Mouse (Mus musculus) megakaryocyte, adult 5-6 weeks (primary cell): ENCODE data around the gene Pex5l. TPM values are rescaled to one million over a fixed set of nuclear protein-coding genes. Genes with fewer than 3 reads are reported as not detected.

Experiments used
- ATAC-seq: 2 replicates; pipeline ENCODE4 v1.8.0; 2016; ENCODE audit warnings: mild to moderate bottlenecking, inconsistent platforms; ENCODE audit not compliant: poor library complexity, severe bottlenecking
- total RNA-seq, 2 experiments: library from RNA; stranded (forward) in 1 of 2; stranded (reverse) in 1 of 2; fragments of 153-499, 151-499 nt in 1 of 2; fragments of 221-1000, 200-1000 nt in 1 of 2; gene quantifications; 2 replicates each; pipeline versions ENCODE4 v1.2.3 to v1.2.4; 2015 to 2017

Gene Pex5l
- total RNA-seq, 2 experiments from 2014 or later: not detected

GRCm38 (mm10) chr3:33068146-33068545 lies 74.9 kb downstream of the Pex5l start:
- ATAC-seq: no peak

- ATAC-seq: no peak
Measured at GRCm38 (mm10) chr3:33063590-33063989, 79.5 kb downstream of the Pex5l start.

- ATAC-seq: no peak
Measured at GRCm38 (mm10) chr3:33061428-33061827, 81.6 kb downstream of the Pex5l start.

- no peak for ATAC-seq
Measured at GRCm38 (mm10) chr3:33061016-33061415, 82.0 kb downstream of the Pex5l start.

GRCm38 (mm10) chr3:33060343-33060937 lies 82.6 kb downstream of the Pex5l start:
- ATAC-seq: no peak

- no peak for ATAC-seq
Measured at GRCm38 (mm10) chr3:33048304-33048703, 94.7 kb downstream of the Pex5l start.

GRCm38 (mm10) chr3:33044799-33045106 lies 98.3 kb downstream of the Pex5l start:
- no peak for ATAC-seq

- ATAC-seq: no peak
Measured at GRCm38 (mm10) chr3:33043896-33044798, 98.9 kb downstream of the Pex5l start.

GRCm38 (mm10) chr3:33024566-33024965 lies 118.5 kb downstream of the Pex5l start:
- ATAC-seq: no peak

- ATAC-seq: no peak
Measured at GRCm38 (mm10) chr3:33003901-33004300, 139.1 kb downstream of the Pex5l start.

GRCm38 (mm10) chr3:33001769-33002168 lies 141.3 kb downstream of the Pex5l start:
- no peak for ATAC-seq

- no peak for ATAC-seq
Measured at GRCm38 (mm10) chr3:33000383-33001015, 142.5 kb downstream of the Pex5l start.

GRCm38 (mm10) chr3:32991713-32992575 lies 151.1 kb downstream of the Pex5l start:
- no peak for ATAC-seq

GRCm38 (mm10) chr3:32987806-32988205 lies 155.2 kb downstream of the Pex5l start:
- ATAC-seq: no peak

GRCm38 (mm10) chr3:32985141-32985540 lies 157.9 kb downstream of the Pex5l start:
- ATAC-seq: no peak

- no peak for ATAC-seq
Measured at GRCm38 (mm10) chr3:32979981-32980380, 163.1 kb downstream of the Pex5l start.

- ATAC-seq: no peak
Measured at GRCm38 (mm10) chr3:32979238-32979637, 163.8 kb downstream of the Pex5l start.

- no peak for ATAC-seq
Measured at GRCm38 (mm10) chr3:32970257-32970656, 172.8 kb downstream of the Pex5l start.

GRCm38 (mm10) chr3:32968671-32969425 lies 174.2 kb downstream of the Pex5l start:
- ATAC-seq: no peak

GRCm38 (mm10) chr3:32965528-32965927 lies 177.5 kb downstream of the Pex5l start:
- no peak for ATAC-seq
